Mouse (Mus musculus) liver, embryonic 11.5 days (tissue): ENCODE measurements around the gene Psrc1. TPM values are rescaled to one million over a fixed set of nuclear protein-coding genes. Genes with fewer than 3 reads are reported as not detected.

ENCODE experiments used
- ATAC-seq: fragments of 200-750 bp; cut with Nextera tagmentation; replicated peaks from 2 replicates; pipeline ENCODE4 v1.8.0; 2017; ENCODE audit warnings: moderate number of reproducible peaks, mild to moderate bottlenecking, moderate TSS enrichment, moderate library complexity; ENCODE audit not compliant: low FRiP score
- DNase-seq: peaks from one replicate; pipeline ENCODE4 v3.0.0-alpha.2; 2017; ENCODE audit warnings: low spot score
- H3K27ac ChIP-seq: fragments of 300-500 bp; sonication (generic); 2 replicates; pipeline ENCODE4 v1.5.1; 2014; ENCODE audit warnings: mild to moderate bottlenecking, low read depth, low read length, control low read depth
- H3K27me3 ChIP-seq: fragments of 300-500 bp; sonication (generic); replicated peaks from 2 replicates; pipeline ENCODE4 v1.6.1; 2014; ENCODE audit warnings: low read length, mixed read lengths; ENCODE audit not compliant: control insufficient read depth, insufficient read depth
- H3K36me3 ChIP-seq: fragments of 300-500 bp; sonication (generic); 2 replicates; pipeline ENCODE4 v1.6.1; 2014; ENCODE audit warnings: mild to moderate bottlenecking, low read length, moderate library complexity, mixed read lengths; ENCODE audit not compliant: control insufficient read depth, insufficient read depth
- H3K4me1 ChIP-seq: fragments of 300-500 bp; sonication (generic); replicated peaks from 2 replicates; pipeline ENCODE4 v1.6.1; 2014; ENCODE audit warnings: low read length, mixed read lengths; ENCODE audit not compliant: control insufficient read depth, insufficient read depth
- H3K4me2 ChIP-seq: fragments of 300-500 bp; sonication (generic); 2 replicates; pipeline ENCODE4 v1.6.1; 2014; ENCODE audit warnings: mild to moderate bottlenecking, control low read depth, moderate library complexity
- H3K4me3 ChIP-seq: fragments of 300-500 bp; sonication (generic); 2 replicates; pipeline ENCODE4 v1.5.1; 2014; ENCODE audit warnings: low read depth, low read length, control low read depth
- H3K9ac ChIP-seq: fragments of 300-500 bp; sonication (generic); 2 replicates; pipeline ENCODE4 v1.6.1; 2014; ENCODE audit warnings: low read depth, low read length, control low read depth
- H3K9me3 ChIP-seq: fragments of 300-500 bp; sonication (generic); 2 replicates; pipeline ENCODE4 v1.6.1; 2016; ENCODE audit warnings: low read length, inconsistent platforms, mixed read lengths; ENCODE audit not compliant: control insufficient read depth
- WGBS: fragments of 180-500 bp; shearing (Covaris S2); extraction: QIAGEN DNeasy Blood & Tissue Kit; methylation state at CpG from one replicate; pipeline ENCODE4 v1.1.7; 2014; 5-methylcytosine and 5-hydroxymethylcytosine counted together
- polyA plus RNA-seq: library from polyadenylated mRNA; unstranded; fragments of >200 nt; fragmentation: Nextera tagmentation; extraction: Ambion mirVana; gene quantifications from 2 replicates; pipeline ENCODE4 v1.2.1, GENCODE M21; 2014

Psrc1 gene
- polyA plus RNA-seq, result 33.2 and 34.0 TPM in 2 replicates

DNA sequence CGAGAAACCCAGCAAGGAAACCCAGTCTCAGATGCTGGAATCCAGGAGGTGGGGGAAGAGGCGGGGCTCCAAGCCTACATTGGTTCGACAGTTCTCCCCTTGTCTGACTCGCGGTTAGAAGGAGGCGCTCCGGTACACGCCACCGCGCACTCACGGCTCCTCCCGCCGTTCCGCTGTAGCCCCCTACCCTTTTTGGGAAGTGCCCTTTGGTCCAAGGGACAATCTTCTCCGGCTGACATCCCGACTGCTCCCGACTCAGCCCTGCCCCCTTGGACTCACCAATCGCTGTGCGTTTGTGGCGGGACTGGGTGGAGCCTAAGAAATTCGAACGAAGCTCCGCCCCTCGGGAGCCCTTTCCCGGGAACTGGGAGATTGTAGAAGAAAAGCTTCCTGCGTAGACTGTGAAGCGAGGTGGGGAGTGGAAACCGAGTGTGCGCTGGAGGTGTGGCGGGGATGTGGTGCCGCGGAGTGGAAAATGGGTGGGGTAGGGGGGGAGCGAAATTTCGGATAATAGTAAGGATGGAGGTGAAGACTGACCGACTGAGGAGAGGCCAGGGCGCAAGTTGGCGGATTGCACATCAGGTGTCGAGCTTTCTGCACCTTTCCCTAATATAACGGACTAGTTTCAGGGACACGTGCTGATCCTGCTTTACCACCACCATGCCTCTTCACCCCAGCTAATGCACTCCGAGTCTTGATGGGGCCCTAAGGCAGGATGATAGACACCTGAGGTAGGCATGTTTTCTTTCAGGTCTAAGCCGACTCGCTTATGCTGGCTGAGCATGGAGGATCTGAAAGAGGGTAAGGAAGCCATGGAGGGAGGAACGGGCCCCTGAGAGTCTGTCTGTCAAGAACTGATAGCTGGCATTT is at the start of gene Psrc1:
Psrc1 (plus strand) TSS at position 355 of the 870 bp plus-strand sequence.
- Histone ChIP-seq H3K36me3 (peaks cover 4% of the 10 kb centered on the region), H3K4me3 (peak within 1 kb of the TSS; percentile 55), H3K4me2 (peak within 1 kb of the TSS; percentile 86), H3K4me1 (peaks cover 22% of the 10 kb centered on the region), H3K27me3 (no peaks in the 10 kb centered on the region), H3K9ac (peak within 1 kb of the TSS; percentile 69), H3K9me3 (no peaks in the 10 kb centered on the region), H3K27ac (0 out of 2 replicates have a peak within 1 kb of the TSS, but pooled peaks have one; percentile 22)
- ATAC-seq (peak; percentile 86), DNase-seq (peak; percentile 87)
- 1% methylated on average over 44 of the region's 44 CpGs for WGBS

DNA sequence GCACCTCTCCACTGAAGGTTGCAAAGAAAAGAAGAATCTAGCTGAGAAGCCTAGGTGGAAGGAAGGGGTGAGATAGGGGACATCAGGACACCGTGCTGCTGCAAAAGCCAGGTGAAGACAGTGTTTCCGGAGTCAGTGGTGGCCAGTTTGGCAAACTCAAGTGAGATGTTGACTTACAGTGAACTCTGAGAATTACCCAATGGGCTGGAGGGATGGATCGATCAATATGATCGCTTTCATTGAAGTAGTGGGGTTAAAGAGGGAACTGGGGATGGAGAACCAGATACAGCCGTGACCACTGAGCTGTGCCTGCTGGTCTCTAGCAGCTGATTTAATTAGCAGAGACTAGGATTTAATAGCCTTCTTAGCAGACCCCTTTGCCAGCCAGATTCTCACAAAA is 46.8 kb upstream of the Psrc1 start:
- Histone ChIP-seq H3K9me3 (no peaks in the 10 kb centered on the region), H3K4me2 (no peak overlapping the region), H3K4me3 (no peak overlapping the region), H3K36me3 (peaks cover 13% of the 10 kb centered on the region), H3K9ac (no peak overlapping the region), H3K4me1 (no peaks in the 10 kb centered on the region), H3K27me3 (no peaks in the 10 kb centered on the region), H3K27ac (no peak overlapping the region)
- WGBS, result 82% methylated on average over 5 of the region's 5 CpGs
- ATAC-seq (no peak), DNase-seq (no peak)

DNA sequence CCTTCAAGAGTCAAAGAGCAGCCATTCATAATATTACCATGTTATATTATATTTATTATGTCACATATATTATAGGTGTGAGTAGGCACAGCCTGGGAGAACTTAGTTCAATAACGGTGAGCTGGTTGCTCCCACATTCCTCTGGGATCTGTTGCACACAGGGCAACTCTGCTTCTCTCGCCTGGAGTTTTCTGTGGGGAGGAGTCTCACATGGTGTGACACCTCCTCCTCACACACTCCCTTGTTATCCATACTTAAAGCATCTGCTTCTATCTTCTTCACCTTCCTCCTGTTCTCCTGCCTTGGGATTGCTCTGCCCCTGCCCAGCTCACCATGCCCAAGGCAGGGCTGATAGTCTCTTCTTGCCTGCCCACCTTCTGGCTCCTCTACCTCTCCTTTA is 42.6 kb upstream of the Psrc1 start:
- Histone ChIP-seq H3K27me3 (no peaks in the 10 kb centered on the region), H3K4me1 (no peaks in the 10 kb centered on the region), H3K9me3 (no peaks in the 10 kb centered on the region), H3K27ac (no peak overlapping the region), H3K4me2 (no peak overlapping the region), H3K9ac (no peak overlapping the region), H3K36me3 (peaks cover 10% of the 10 kb centered on the region), H3K4me3 (no peak overlapping the region)
- WGBS, result 86% methylated on average over 2 of the region's 2 CpGs
- ATAC-seq (no peak), DNase-seq (no peak)

DNA sequence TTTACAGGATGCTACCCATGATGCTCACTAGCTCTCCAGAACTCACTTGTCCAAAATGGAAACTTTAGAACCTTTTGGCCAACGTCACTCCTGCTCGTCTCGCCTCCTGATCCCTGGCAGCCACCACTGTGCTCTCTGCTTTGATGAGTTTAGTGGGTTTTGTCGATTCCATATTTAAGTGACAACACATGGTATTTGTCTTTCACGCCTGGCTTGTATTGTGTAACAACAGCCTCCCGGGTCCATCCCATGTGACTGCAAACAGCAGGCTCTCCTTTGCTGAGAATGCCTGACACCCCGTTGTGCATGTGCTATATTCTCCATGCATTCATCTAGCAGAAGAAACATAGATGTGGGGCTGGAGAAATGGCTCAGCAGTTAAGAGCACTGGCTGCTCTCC is 41.5 kb upstream of the Psrc1 start:
- 87% methylated on average over 7 of the region's 7 CpGs for WGBS
- H3K36me3 ChIP-seq, result peaks cover 10% of the 10 kb centered on the region

DNA sequence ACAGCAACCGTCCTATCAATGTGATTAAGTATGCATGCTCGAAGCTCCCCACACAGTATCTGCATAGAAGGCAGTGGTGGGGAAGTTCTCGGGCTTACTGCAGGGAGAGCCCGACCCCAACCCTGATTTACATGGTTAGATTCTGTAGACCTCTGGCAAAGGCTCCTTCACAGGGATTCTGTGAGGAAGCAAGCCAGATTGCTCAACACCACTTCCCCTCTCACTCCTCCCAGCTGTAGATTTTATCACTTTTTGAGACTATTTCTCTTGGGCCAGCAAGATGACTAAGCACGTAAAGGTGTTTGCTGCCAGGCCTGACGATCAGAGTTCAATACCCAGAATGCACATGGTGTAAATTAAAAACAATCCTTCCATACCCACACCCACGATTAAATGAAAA is 37.8 kb upstream of the Psrc1 start:
- no peak for ATAC-seq
- Histone ChIP-seq H3K4me1 (peaks cover 5% of the 10 kb centered on the region), H3K9ac (no peak overlapping the region), H3K4me3 (no peak overlapping the region), H3K9me3 (no peaks in the 10 kb centered on the region), H3K36me3 (no peaks in the 10 kb centered on the region; the same call in 1 of the 2 replicates), H3K27ac (no peak overlapping the region), H3K4me2 (no peak overlapping the region), H3K27me3 (no peaks in the 10 kb centered on the region)
- 66% methylated on average over 7 of the region's 7 CpGs for WGBS
- no peak for DNase-seq

More for the DNA sequence above, 41.5 kb upstream of the Psrc1 start:
- no peaks in the 10 kb centered on the region for H3K9me3 ChIP-seq
- no peak for DNase-seq
- H3K4me2 ChIP-seq, result no peak overlapping the region
- no peaks in the 10 kb centered on the region for H3K4me1 ChIP-seq
- H3K4me3 ChIP-seq, result no peak overlapping the region
- no peak overlapping the region for H3K9ac ChIP-seq
- no peak overlapping the region for H3K27ac ChIP-seq
- no peaks in the 10 kb centered on the region for H3K27me3 ChIP-seq
- ATAC-seq, result no peak

DNA sequence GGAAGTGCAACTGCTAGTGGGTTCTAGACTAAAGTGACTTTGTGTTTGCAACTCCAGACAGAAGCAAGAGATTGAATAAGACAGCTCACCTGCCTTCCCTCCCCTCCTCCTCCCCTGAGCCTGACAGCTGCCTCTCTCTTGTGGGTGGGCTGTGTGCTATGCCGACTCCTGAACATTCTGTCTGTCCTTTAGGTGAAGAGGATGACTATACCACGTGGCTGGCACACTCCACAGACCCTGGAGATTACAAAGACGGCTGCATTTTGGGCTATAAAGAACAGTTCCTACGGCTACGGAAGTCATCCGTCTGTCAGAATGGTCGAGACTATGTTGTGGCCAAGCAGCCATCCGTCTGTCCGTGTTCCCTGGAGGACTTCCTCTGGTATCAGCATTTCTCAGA is 35.3 kb upstream of the Psrc1 start:
- Histone ChIP-seq H3K4me2 (no peak overlapping the region), H3K27me3 (no peaks in the 10 kb centered on the region), H3K4me1 (peaks cover 5% of the 10 kb centered on the region), H3K4me3 (no peak overlapping the region), H3K27ac (no peak overlapping the region), H3K9ac (no peak overlapping the region), H3K36me3 (peaks cover 5% of the 10 kb centered on the region; the same call in 1 of the 2 replicates), H3K9me3 (no peaks in the 10 kb centered on the region)
- WGBS, result 66% methylated on average over 9 of the region's 9 CpGs
- ATAC-seq (no peak), DNase-seq (no peak)

DNA sequence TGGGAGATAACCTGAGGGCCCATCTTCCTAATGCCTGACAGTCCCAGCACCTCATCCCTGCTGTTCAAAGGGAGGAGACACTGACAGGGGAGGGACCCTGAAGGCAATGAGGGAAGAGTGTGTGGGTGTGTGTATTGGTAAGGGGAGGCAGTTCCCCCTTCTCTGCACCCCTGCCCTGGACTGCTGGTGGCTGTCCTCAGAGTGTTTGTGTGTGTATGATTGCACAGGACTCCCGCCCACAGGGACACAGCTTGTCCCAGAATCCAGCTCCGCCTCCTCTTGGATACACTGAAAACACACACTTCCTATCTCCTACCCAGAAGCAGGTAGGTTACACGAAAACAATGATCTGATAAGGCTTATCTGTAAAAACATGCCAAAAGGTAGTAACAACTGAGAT is 28.4 kb upstream of the Psrc1 start:
- no peak overlapping the region for H3K9ac ChIP-seq
- WGBS, result 81% methylated on average over 3 of the region's 3 CpGs
- ATAC-seq (no peak), DNase-seq (no peak)
- no peak overlapping the region for H3K4me2 ChIP-seq
- no peak overlapping the region for H3K4me3 ChIP-seq
- H3K27ac ChIP-seq, result no peak overlapping the region
- no peaks in the 10 kb centered on the region; the same call in 1 of the 2 replicates for H3K4me1 ChIP-seq
- no peaks in the 10 kb centered on the region for H3K9me3 ChIP-seq
- no peaks in the 10 kb centered on the region for H3K27me3 ChIP-seq
- H3K36me3 ChIP-seq, result peaks cover 12% of the 10 kb centered on the region; the same call in 1 of the 2 replicates

DNA sequence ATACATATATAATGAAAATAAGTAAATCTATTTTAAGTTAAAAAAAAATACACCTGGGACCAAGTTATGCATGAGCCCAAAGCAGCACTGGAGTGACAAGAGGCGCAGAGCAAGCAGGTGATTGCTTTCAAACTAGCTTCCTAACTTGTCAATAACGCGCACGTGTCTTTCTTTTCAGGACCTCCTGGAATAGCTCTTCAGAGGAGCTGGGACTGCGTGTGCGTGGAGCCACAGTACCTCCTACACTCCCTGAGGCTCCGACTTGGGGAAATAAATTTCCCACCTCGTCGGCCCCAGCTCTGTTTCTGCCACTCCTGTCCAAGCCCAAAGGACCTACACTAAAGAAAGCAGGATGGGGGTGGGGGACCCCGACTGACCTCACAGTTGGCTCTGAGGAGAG is 26.6 kb upstream of the Psrc1 start:
- Histone ChIP-seq H3K4me1 (peaks cover 8% of the 10 kb centered on the region; the same call in 1 of the 2 replicates), H3K4me2 (no peak overlapping the region), H3K27me3 (no peaks in the 10 kb centered on the region), H3K36me3 (peaks cover 7% of the 10 kb centered on the region; the same call in 1 of the 2 replicates), H3K9me3 (no peaks in the 10 kb centered on the region), H3K27ac (no peak overlapping the region), H3K9ac (no peak overlapping the region), H3K4me3 (no peak overlapping the region)
- DNase-seq (no peak), ATAC-seq (no peak)
- 89% methylated on average over 10 of the region's 10 CpGs for WGBS

DNA sequence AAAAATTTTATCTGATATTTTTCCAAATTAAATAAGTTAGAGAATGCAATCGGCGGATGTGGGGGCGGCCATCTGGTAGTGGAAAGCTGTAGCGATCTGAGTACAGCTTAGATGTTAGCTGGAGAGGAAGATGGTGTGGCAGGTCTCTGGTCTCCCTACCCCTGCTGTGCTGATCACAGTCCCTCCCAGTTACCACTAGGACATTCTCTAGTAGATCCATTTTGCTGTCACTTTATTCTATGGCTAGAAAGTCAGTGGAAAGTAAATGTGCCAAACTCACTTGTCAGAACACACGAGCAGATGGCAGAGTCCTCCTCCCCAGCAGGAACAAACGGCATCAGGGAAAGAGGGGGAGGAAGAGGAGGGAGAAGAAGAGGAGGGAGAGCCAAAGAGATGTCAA is 25.2 kb upstream of the Psrc1 start:
- Histone ChIP-seq H3K4me3 (no peak overlapping the region), H3K27me3 (no peaks in the 10 kb centered on the region), H3K4me1 (peaks cover 8% of the 10 kb centered on the region; the same call in 1 of the 2 replicates), H3K9ac (no peak overlapping the region), H3K9me3 (no peaks in the 10 kb centered on the region), H3K27ac (no peak overlapping the region), H3K4me2 (no peak overlapping the region), H3K36me3 (peaks cover 7% of the 10 kb centered on the region; the same call in 1 of the 2 replicates)
- ATAC-seq (no peak), DNase-seq (no peak)
- WGBS, result 84% methylated on average over 6 of the region's 6 CpGs
